Mouse (Mus musculus): ENCODE measurements around the gene Cyth1. TPM values are rescaled to one million over a fixed set of nuclear protein-coding genes. Genes with fewer than 3 reads are reported as not detected.

The Cyth1 gene
- total and polyA plus RNA-seq, 3 experiments, result 30.7 to 56.0 (median 54.1) TPM

DNA sequence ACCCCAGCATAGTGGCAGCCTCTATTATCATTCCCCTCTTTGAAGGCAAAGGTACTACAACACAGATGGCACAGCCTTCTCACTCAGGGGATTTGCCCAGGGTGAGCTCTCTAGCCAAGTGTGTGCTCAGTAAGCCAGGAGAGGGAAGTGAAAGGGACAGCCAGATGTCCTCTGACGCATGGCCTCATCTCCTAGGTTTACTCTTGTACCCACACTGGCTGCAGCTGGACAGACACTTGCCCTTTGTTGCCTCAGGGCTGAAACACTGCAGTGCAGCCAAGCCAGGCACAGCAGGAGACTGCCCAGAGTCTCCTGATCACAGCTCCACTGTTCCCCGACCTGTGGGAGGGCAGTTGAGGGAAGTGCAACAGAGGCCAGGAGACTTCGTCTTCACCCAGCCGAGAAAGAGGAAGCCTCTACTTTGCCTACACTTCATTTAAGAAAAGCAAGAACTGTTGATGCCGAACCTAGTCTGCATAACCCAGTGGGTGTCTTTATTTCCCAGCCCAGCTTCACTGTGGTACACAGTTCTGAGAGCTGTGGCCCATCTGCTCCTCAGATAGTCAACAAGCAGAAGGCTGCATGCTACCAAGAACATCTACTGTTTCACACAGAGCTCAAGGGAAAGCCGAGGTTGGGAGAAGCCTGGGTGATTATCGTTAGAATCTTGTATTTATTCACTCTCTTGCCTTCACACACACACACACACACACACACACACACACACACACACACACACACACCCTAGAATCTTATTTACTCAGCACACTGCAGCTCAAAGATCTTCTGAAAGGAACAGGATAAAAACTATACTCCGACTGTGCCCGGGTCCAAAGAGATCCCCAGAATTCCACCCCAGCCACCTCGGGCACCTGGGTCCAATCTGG, 36.4 kb downstream of the Cyth1 start:
- H3K27me3 ChIP-seq (ENCODE audit: control insufficient read depth, insufficient read depth, low read length), result no peaks in the 10 kb centered on the region
- TF ChIP-seq CTCF (IDR thresholded peaks at IDR 0.05), result no peak
- peak; percentile 67 for TF ChIP-seq EP300 (IDR thresholded peaks at IDR 0.05; ENCODE audit: insufficient read depth, low read depth, low read length)
- peak; percentile 32; the same call in 1 of the 2 replicates for TF ChIP-seq POLR2A (IDR thresholded peaks at IDR 0.05; ENCODE audit: insufficient read depth, low read depth, low read length)
- H3K9ac ChIP-seq (ENCODE audit: low read depth, low read length), result peak overlapping the region; percentile 20
- no peak overlapping the region; the same call in 1 of the 2 replicates for H3K4me3 ChIP-seq
- H3K4me1 ChIP-seq (ENCODE audit: control insufficient read depth, insufficient read depth, low read length), result peaks cover 71% of the 10 kb centered on the region
- DNase-seq, result peak; percentile 67 to 82
- peaks cover 12% of the 10 kb centered on the region for H3K79me2 ChIP-seq (replicated peaks; ENCODE audit: control insufficient read depth, insufficient read depth, low read length)
- peaks cover 13% of the 10 kb centered on the region for H3K36me3 ChIP-seq (ENCODE audit: control insufficient read depth, insufficient read depth, low read length)
- intact Hi-C loops (cut with DNase I), result loop anchor here (2.0 to 10.0 kb wide), 2 partner anchors 15 to 257 kb away; no protein-coding TSS in a partner anchor
- 34% methylated on average over 10 of the region's 10 CpGs for WGBS
- H3K27ac ChIP-seq, result peak overlapping the region; percentile 68

DNA sequence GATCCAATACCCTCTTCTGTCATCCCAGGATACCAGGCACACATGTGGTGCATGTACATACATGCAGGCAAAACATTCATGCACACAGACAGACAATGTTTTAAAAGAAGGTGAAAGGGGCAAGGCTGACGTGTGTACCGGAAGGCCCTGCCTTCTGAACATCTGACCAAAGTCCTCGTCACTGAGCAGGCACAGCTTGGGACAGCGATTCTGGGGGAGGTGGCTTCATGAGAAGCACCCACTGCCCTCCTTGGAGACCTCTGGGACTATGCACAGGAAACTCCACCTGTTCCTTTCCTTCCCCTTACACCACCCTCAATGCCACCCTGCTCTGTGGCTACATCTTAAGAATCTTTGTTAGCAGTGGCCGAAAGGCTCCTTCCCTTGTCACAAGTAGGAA, 37.4 kb downstream of the Cyth1 start:
- 47% methylated on average over 5 of the region's 5 CpGs for WGBS
- intact Hi-C loops (cut with DNase I), result loop anchor here (2.0 to 10.0 kb wide), 2 partner anchors 14 to 256 kb away; no protein-coding TSS in a partner anchor
- no peak overlapping the region; the same call in 1 of the 2 replicates for H3K4me3 ChIP-seq
- H3K79me2 ChIP-seq (replicated peaks; ENCODE audit: control insufficient read depth, insufficient read depth, low read length), result peaks cover 12% of the 10 kb centered on the region
- H3K4me1 ChIP-seq (ENCODE audit: control insufficient read depth, insufficient read depth, low read length), result peaks cover 64% of the 10 kb centered on the region
- peaks cover 8% of the 10 kb centered on the region for H3K36me3 ChIP-seq (ENCODE audit: control insufficient read depth, insufficient read depth, low read length)
- peak overlapping the region; percentile 68 for H3K27ac ChIP-seq
- H3K9ac ChIP-seq (ENCODE audit: low read depth, low read length), result 0 out of 2 replicates have a peak overlapping the region, but pooled peaks have one; percentile 1
- TF ChIP-seq EP300 (IDR thresholded peaks at IDR 0.05; ENCODE audit: insufficient read depth, low read depth, low read length) (no peak), POLR2A (IDR thresholded peaks at IDR 0.05; ENCODE audit: insufficient read depth, low read depth, low read length) (no peak), CTCF (IDR thresholded peaks at IDR 0.05) (no peak)
- H3K27me3 ChIP-seq (ENCODE audit: control insufficient read depth, insufficient read depth, low read length), result no peaks in the 10 kb centered on the region
- DNase-seq, result peak in 1 of 2 experiments; percentile 57

GRCm38 (mm10) chr11:118210116-118210515, 38.3 kb downstream of the Cyth1 start:
- Histone ChIP-seq H3K79me2 (replicated peaks; ENCODE audit: control insufficient read depth, insufficient read depth, low read length) (peaks cover 16% of the 10 kb centered on the region), H3K4me1 (ENCODE audit: control insufficient read depth, insufficient read depth, low read length) (peaks cover 63% of the 10 kb centered on the region), H3K4me3 (no peak overlapping the region), H3K27ac (peak overlapping the region; percentile 68), H3K9ac (ENCODE audit: low read depth, low read length) (no peak overlapping the region), H3K27me3 (ENCODE audit: control insufficient read depth, insufficient read depth, low read length) (no peaks in the 10 kb centered on the region), H3K36me3 (ENCODE audit: control insufficient read depth, insufficient read depth, low read length) (peaks cover 7% of the 10 kb centered on the region)
- 53% methylated on average over 4 of the region's 4 CpGs for WGBS
- DNase-seq, result no peak
- no peak for TF ChIP-seq EP300 (IDR thresholded peaks at IDR 0.05; ENCODE audit: insufficient read depth, low read depth, low read length)
- TF ChIP-seq CTCF (IDR thresholded peaks at IDR 0.05), result no peak
- intact Hi-C loops (cut with DNase I), result loop anchor here (2.0 to 10.0 kb wide), 2 partner anchors 13 to 255 kb away; no protein-coding TSS in a partner anchor

- intact Hi-C loops (cut with DNase I), result no loop called here
- WGBS, result 56% methylated on average over 3 of the region's 3 CpGs
- H3K4me1 ChIP-seq (ENCODE audit: control insufficient read depth, insufficient read depth, low read length), result peaks cover 60% of the 10 kb centered on the region
Measured at GRCm38 (mm10) chr11:118209376-118209775, 39.0 kb downstream of the Cyth1 start.

DNA sequence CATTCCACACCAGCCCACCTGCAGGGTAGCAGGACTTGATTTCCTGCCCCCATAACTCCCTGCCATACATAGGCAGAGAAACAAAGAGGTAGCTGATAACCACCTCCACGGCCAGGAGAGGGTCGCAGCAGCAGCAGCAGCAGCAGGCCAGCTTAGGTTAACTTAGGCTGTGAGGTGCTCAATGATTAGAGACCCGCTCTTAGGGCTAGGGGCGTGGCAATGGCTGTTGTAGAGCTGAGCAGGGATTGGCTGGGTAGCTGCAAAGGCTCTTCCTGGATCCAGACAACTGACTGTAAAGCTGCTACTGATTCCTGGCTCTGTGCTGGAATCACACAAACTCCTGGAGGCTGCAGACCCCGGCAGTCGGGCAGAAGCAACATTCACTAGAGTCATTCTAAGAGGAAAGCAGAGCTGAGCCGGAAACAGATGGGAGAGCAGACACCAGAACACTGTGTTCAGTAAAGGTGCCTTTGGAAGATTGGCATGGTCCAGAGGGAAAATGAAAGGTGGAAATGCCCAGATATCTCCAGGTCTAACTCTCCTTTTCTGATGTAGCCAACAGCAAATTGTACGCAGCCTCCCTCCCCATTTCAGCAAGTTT, 39.6 kb downstream of the Cyth1 start:
- H3K27me3 ChIP-seq (ENCODE audit: control insufficient read depth, insufficient read depth, low read length), result no peaks in the 10 kb centered on the region
- H3K4me3 ChIP-seq, result no peak overlapping the region
- WGBS, result 18% methylated on average over 8 of the region's 8 CpGs
- intact Hi-C loops (cut with DNase I), result no loop called here
- H3K27ac ChIP-seq, result peak overlapping the region; percentile 47; the same call in 1 of the 2 replicates
- peaks cover 63% of the 10 kb centered on the region for H3K4me1 ChIP-seq (ENCODE audit: control insufficient read depth, insufficient read depth, low read length)
- no peak overlapping the region for H3K9ac ChIP-seq (ENCODE audit: low read depth, low read length)
- DNase-seq, result no peak
- peaks cover 17% of the 10 kb centered on the region for H3K79me2 ChIP-seq (replicated peaks; ENCODE audit: control insufficient read depth, insufficient read depth, low read length)
- H3K36me3 ChIP-seq (ENCODE audit: control insufficient read depth, insufficient read depth, low read length), result peaks cover 9% of the 10 kb centered on the region
- TF ChIP-seq CTCF (IDR thresholded peaks at IDR 0.05), result no peak
- TF ChIP-seq EP300 (IDR thresholded peaks at IDR 0.05; ENCODE audit: insufficient read depth, low read depth, low read length), result no peak
- no peak for TF ChIP-seq POLR2A (IDR thresholded peaks at IDR 0.05; ENCODE audit: insufficient read depth, low read depth, low read length)

More at GRCm38 (mm10) chr11:118209376-118209775, 39.0 kb downstream of the Cyth1 start:
- peaks cover 17% of the 10 kb centered on the region for H3K79me2 ChIP-seq (replicated peaks; ENCODE audit: control insufficient read depth, insufficient read depth, low read length)
- TF ChIP-seq EP300 (IDR thresholded peaks at IDR 0.05; ENCODE audit: insufficient read depth, low read depth, low read length) (no peak), POLR2A (IDR thresholded peaks at IDR 0.05; ENCODE audit: insufficient read depth, low read depth, low read length) (no peak), CTCF (IDR thresholded peaks at IDR 0.05) (no peak)
- peaks cover 9% of the 10 kb centered on the region for H3K36me3 ChIP-seq (ENCODE audit: control insufficient read depth, insufficient read depth, low read length)
- no peak overlapping the region for H3K4me3 ChIP-seq
- peak overlapping the region; percentile 47 for H3K27ac ChIP-seq
- DNase-seq, result no peak
- no peak overlapping the region for H3K9ac ChIP-seq (ENCODE audit: low read depth, low read length)
- no peaks in the 10 kb centered on the region for H3K27me3 ChIP-seq (ENCODE audit: control insufficient read depth, insufficient read depth, low read length)
